ENCODE assay signal across 20 mouse cellular contexts in the genomic region with DNA sequence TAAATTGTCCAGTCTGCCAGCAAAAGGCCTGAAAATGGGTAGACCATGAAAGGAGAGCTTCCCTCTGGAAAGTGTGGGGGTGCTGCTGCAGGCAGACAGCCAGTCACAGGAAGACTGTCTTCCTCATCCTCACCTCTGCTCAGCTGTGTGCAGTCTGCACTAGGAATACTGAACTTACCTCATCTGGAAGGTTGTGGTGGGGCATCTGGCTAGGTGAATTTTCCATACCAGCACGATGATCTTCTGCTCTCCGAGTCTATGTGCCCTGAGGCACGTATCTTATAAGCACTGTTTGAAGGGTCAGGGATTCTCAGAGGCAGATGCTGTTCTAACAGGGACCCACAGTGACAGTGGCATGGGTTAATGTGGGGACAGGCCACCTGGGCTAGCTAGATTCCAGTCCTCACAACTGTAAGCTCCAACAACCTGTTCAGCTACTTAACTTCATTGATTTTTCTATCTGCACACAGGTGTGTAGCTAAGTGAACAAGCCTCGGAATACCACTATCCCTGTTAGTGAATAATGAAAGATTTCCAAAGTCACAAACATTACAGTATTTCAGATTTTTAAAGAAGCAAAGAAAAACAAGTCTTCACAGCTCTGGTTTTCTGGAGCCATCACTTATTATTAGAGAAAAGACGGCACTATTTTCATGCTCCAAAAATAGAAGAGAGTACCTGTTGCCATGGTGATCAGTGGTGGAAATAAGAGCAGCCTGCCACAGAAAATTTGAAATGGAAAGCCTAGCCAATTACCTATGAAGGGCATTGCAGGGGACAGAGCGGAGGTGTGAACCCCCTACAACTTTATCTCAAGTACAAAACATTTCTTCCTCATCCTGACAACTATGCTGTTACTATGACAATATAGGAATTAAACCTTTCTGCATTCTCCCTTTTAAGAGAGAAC.
A peak's percentile ranks its signal among the peaks of the same experiment; 100 is the strongest.
DNase-seq lines count a peak whose midpoint lies in the region; ATAC-seq and TF ChIP-seq lines count a peak whose summit lies in the region.
"Had no signal": no experiment of that assay in that cellular context is flagged by ENCODE, and none has a peak within 500 bp of the region (broad histone marks: within the 10 kb centered on the region; RNA-seq: fewer than 3 reads in every experiment).

No protein-coding gene starts in this region.

- peak overlapping the region; percentile 9; the same call in 1 of the 2 replicates for H3K4me2 ChIP-seq in forebrain, embryonic 16.5 days (ENCODE audit: low read length)
- H3K4me2 ChIP-seq in midbrain, postnatal 0 days (ENCODE audit: low read depth, low read length, poor library complexity, severe bottlenecking), result 0 out of 2 replicates have a peak overlapping the region, but pooled peaks have one; percentile 2
- H3K4me2 ChIP-seq in intestine, embryonic 16.5 days (ENCODE audit: low read depth, low read length), result no peak overlapping the region
- H3K4me2 ChIP-seq: stomach, embryonic 15.5 days had no signal

- DNase-seq in heart, embryonic 10.5 days (ENCODE audit: low spot score), result no peak
- DNase-seq in heart, postnatal 14 days, result no peak
- DNase-seq in layer of hippocampus, adult 9-11 months, result peak; percentile 37
- no peak for DNase-seq in layer of hippocampus, adult 9-10 months (ENCODE audit: low spot score)
- peak; percentile 63 for DNase-seq in midbrain, postnatal 0 days (ENCODE audit: low spot score)
- no peak for DNase-seq in frontal cortex, postnatal 14 days (ENCODE audit: low spot score in 2 of 2)
- DNase-seq: adrenal gland, postnatal 25 days; B cell, adult 2 months; cerebellum, adult 2 months; gastrocnemius, postnatal 14 days; heart, adult 2 months; kidney, adult 2 months; kidney, postnatal 4 days; layer of hippocampus, postnatal 36 days; liver; retina, postnatal 1 day had no signal

- H3K9ac ChIP-seq in forebrain, embryonic 16.5 days (replicated peaks; ENCODE audit: low read depth, low read length), result no peak overlapping the region
- no peak overlapping the region for H3K9ac ChIP-seq in midbrain, postnatal 0 days (replicated peaks; ENCODE audit: low read length, poor library complexity, severe bottlenecking)
- no peak overlapping the region for H3K9ac ChIP-seq in intestine, embryonic 16.5 days (ENCODE audit: low read depth, low read length)
- H3K9ac ChIP-seq: stomach, embryonic 15.5 days had no signal

- H3K4me1 ChIP-seq in heart, embryonic 10.5 days, result peaks cover 70% of the 10 kb centered on the region
- peaks cover 10% of the 10 kb centered on the region for H3K4me1 ChIP-seq in forebrain, embryonic 16.5 days (replicated peaks; ENCODE audit: control insufficient read depth, insufficient read depth, low read length)
- H3K4me1 ChIP-seq in midbrain, postnatal 0 days (ENCODE audit: insufficient read depth, low read length), result peaks cover 11% of the 10 kb centered on the region; the same call in 1 of the 2 replicates
- peaks cover 18% of the 10 kb centered on the region for H3K4me1 ChIP-seq in intestine, embryonic 16.5 days (ENCODE audit: control insufficient read depth, insufficient read depth, low read length)

- 71% methylated on average over 6 of the region's 6 CpGs for WGBS in heart, embryonic 10.5 days
- WGBS in forebrain, embryonic 16.5 days, result 62% methylated on average over 6 of the region's 6 CpGs
- 38% methylated on average over 6 of the region's 6 CpGs for WGBS in midbrain, postnatal 0 days
- 70% methylated on average over 6 of the region's 6 CpGs for WGBS in intestine, embryonic 16.5 days

- H3K36me3 ChIP-seq in heart, embryonic 10.5 days, result no peaks in the 10 kb centered on the region
- H3K36me3 ChIP-seq in forebrain, embryonic 16.5 days (ENCODE audit: control insufficient read depth, insufficient read depth), result no peaks in the 10 kb centered on the region
- no peaks in the 10 kb centered on the region for H3K36me3 ChIP-seq in midbrain, postnatal 0 days (ENCODE audit: insufficient read depth, low read length)
- no peaks in the 10 kb centered on the region for H3K36me3 ChIP-seq in intestine, embryonic 16.5 days (ENCODE audit: control insufficient read depth, insufficient read depth, low read length)
- H3K36me3 ChIP-seq: stomach, embryonic 15.5 days had no signal

- H3K9me3 ChIP-seq in heart, embryonic 10.5 days, result no peaks in the 10 kb centered on the region
- H3K9me3 ChIP-seq in forebrain, embryonic 16.5 days (ENCODE audit: control insufficient read depth, low read length), result no peaks in the 10 kb centered on the region
- H3K9me3 ChIP-seq in midbrain, postnatal 0 days (ENCODE audit: low read length), result no peaks in the 10 kb centered on the region
- no peaks in the 10 kb centered on the region for H3K9me3 ChIP-seq in intestine, embryonic 16.5 days (ENCODE audit: control insufficient read depth, low read length)
- H3K9me3 ChIP-seq: stomach, embryonic 15.5 days had no signal

- peak; percentile 57 for ATAC-seq in forebrain, embryonic 16.5 days
- peak; percentile 73 for ATAC-seq in midbrain, postnatal 0 days (ENCODE audit: low FRiP score)
- ATAC-seq in intestine, embryonic 16.5 days, result no peak
- ATAC-seq: lung, postnatal 0 days had no signal

- H3K27ac ChIP-seq in heart, embryonic 10.5 days, result peak overlapping the region; percentile 22; the same call in 1 of the 2 replicates
- H3K27ac ChIP-seq in forebrain, embryonic 16.5 days (ENCODE audit: low read length), result peak overlapping the region; percentile 46
- H3K27ac ChIP-seq in midbrain, postnatal 0 days (ENCODE audit: low read depth, low read length), result peak overlapping the region; percentile 70
- no peak overlapping the region for H3K27ac ChIP-seq in intestine, embryonic 16.5 days (ENCODE audit: low read length)
- H3K27ac ChIP-seq: heart, adult 2 months; stomach, embryonic 15.5 days had no signal

- intact Hi-C loops in heart, postnatal 14 days (cut with DNase I), result no loop called here

- TF ChIP-seq CTCF in midbrain, postnatal 0 days (IDR thresholded peaks at IDR 0.05), result no peak

- no peak overlapping the region for H3K4me3 ChIP-seq in heart, embryonic 10.5 days
- no peak overlapping the region for H3K4me3 ChIP-seq in forebrain, embryonic 16.5 days (replicated peaks; ENCODE audit: low read length)
- H3K4me3 ChIP-seq in midbrain, postnatal 0 days (ENCODE audit: low read depth, low read length), result no peak overlapping the region
- no peak overlapping the region for H3K4me3 ChIP-seq in intestine, embryonic 16.5 days (ENCODE audit: low read length)
- H3K4me3 ChIP-seq: heart, adult 2 months; stomach, embryonic 15.5 days had no signal

- no peaks in the 10 kb centered on the region for H3K27me3 ChIP-seq in heart, embryonic 10.5 days (ENCODE audit: insufficient read depth, poor library complexity, severe bottlenecking)
- H3K27me3 ChIP-seq in forebrain, embryonic 16.5 days (replicated peaks; ENCODE audit: control insufficient read depth, insufficient read depth, low read length), result no peaks in the 10 kb centered on the region
- no peaks in the 10 kb centered on the region for H3K27me3 ChIP-seq in midbrain, postnatal 0 days (ENCODE audit: insufficient read depth, low read length)
- no peaks in the 10 kb centered on the region for H3K27me3 ChIP-seq in intestine, embryonic 16.5 days (replicated peaks; ENCODE audit: control insufficient read depth, insufficient read depth, low read length)
- H3K27me3 ChIP-seq: stomach, embryonic 15.5 days had no signal

Comparison
In these comparisons a context has a peak if more than half of its experiments do, and no peak if none do; other contexts are left out.
1. DNase-seq: peak in layer of hippocampus, adult 9-11 months (single experiment) and midbrain, postnatal 0 days (single experiment); none in heart, embryonic 10.5 days (single experiment), heart, postnatal 14 days (0 of 2), layer of hippocampus, adult 9-10 months (single experiment) and frontal cortex, postnatal 14 days (0 of 2).